Mouse (Mus musculus) heart, adult 2 months (tissue): ENCODE measurements at regions not wholly inside any gene's neighbourhood (a gene's known extent, or its start where the extent isn't known, plus 50 kb on each side); places are given as distances from the start of the nearest gene placed in this dataset.
"Not testable (repeated sequence)": the region's sequence is repeated elsewhere in the genome, so short reads cannot be mapped to it uniquely, and the experiment has no call there.

Experiments used
- CTCF ChIP-seq: fragments of 200-600 bp; IDR thresholded peaks from 2 replicates; pipeline ENCODE4 v1.8.1; 2022; ENCODE audit warnings: antibody characterized with exemption, mild to moderate bottlenecking, moderate library complexity
- EP300 ChIP-seq: fragments of 200-500 bp; IDR thresholded peaks from 2 replicates; pipeline ENCODE4 v1.6.1; 2011; ENCODE audit warnings: low read depth, low read length, control low read depth; ENCODE audit not compliant: insufficient read depth
- POLR2A ChIP-seq: fragments of 200-500 bp; IDR thresholded peaks from 2 replicates; pipeline ENCODE4 v1.6.1; 2011; ENCODE audit warnings: mild to moderate bottlenecking, low read depth, low read length, control low read depth; ENCODE audit not compliant: insufficient read depth

- not testable (repeated sequence) for TF ChIP-seq CTCF, EP300, POLR2A
These were observed 54.6 kb upstream of the B3galnt1 start for GRCm38 (mm10) chr3:69653361-69653760.
